Mouse (Mus musculus): ENCODE measurements around the gene P4ha2. TPM values are rescaled to one million over a fixed set of nuclear protein-coding genes. Genes with fewer than 3 reads are reported as not detected.

P4ha2 gene
- 10 to 100 TPM; 29.2 to 41.5 TPM for total RNA-seq (2021)
- long read RNA-seq, experiment 1, transcript P4ha2-202 (16 exons, 2,263 nt): major isoform, 34 of 74 reads
- long read RNA-seq, experiment 1, transcript P4ha2-201 (16 exons, 2,230 nt): minor isoform, 26 of 74 reads
- long read RNA-seq, experiment 1, partial matches to known transcripts: 6 of 74 reads
- long read RNA-seq, experiment 1, other reads (novel, unspliced or antisense): 7 of 74 reads
- long read RNA-seq, experiment 2, transcript P4ha2-201 (16 exons, 2,230 nt): major isoform, 11 of 25 reads
- long read RNA-seq, experiment 2, transcript P4ha2-202 (16 exons, 2,263 nt): major isoform, 11 of 25 reads
- long read RNA-seq, experiment 2, partial matches to known transcripts: 3 of 25 reads
- long read RNA-seq, experiment 2, other reads (novel, unspliced or antisense): 0 of 25 reads

DNA sequence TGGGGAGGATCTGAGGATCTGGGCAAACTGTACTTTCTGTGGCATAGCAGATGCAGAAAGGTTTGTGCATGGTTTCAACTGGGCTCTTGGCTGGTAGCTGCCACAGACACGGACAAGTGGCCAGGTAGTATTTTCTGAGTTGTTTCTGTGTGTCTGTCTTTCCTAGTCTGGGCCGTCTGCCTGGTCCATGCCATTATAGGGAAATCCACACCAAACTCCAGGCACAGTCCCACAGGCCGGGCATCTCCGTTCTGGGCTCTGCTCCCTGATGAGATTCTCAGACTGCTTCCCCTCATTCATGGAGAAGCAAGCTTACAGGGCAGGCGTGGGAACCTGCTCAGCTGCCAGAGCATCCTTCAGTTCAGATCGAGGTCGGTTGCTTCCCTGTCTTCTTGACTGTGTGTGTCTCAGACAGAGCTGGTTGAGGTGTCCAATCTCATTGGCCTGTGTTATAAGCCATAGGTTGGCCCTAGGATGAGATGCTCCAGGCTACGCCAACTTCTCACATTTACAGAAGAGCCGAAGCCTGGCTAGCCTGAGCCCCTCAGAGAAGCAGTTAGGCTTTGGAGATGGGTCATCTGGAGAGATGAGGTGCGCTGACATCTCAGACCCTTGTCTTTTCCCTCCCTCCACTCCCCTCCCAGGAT, at the start of gene P4ha2:
TSS of gene P4ha2 (plus strand) at position 51 of the 647 bp plus-strand sequence.
- DNase-seq: no peak

DNA sequence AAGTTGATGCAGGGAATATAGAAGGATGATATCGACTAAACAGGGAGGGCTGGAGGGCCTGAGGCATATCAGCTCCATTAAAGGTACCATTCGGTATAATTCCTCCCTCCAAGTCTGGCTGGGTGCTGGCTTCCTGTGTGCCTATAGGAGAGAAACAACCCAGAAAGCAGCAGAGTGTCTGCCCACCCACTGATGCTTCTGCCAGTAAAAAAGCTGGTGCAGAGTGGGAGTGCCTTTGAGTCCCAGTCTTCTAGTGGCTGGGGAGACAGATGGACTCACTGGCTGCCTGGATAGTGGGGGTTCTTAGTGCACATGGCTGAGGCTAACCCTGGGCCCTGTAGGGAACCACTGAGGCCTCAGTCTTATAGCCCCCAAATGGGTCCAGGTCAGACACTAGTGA, 49.7 kb upstream of the P4ha2 start:
- DNase-seq: no peak

DNA sequence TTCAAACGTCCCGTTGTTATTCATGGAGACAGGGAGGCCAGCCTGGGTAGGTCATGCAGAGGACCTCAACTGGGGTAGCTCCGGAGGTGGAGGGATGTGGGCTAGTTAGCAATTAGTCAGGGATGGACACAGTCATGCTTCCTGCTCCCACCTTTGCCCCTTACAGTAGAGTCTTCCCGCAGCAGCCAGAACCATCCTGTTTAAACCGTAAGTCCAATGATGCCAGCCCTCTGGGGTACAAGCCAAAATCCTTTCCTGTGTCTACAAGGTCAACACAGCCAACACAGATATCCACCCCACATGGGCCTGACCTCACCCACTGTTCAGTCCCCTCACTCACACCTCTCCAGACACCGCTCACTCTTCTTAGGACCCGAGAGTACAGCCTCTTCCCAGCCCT, 48.7 kb upstream of the P4ha2 start:
- no peak for DNase-seq

DNA sequence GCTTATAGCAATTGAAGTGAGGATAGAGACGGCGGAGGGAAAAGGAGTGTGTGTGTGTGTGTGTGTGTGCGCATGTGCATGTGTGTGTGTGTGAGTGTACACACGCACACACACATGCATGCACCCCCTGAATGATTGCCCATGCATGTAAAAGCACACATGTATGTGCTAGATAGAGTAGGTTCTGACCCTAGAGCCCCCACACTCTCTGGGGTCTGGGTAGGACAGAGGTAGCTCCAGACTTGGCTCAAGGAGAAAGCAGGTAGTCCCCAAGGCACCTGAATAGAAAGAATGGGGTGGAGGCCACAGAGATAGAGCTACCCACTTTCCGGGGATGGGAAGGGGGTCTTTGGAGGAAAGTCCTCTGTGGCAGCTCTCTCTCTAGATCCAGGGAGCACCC, 47.8 kb upstream of the P4ha2 start:
- no peak for DNase-seq

DNA sequence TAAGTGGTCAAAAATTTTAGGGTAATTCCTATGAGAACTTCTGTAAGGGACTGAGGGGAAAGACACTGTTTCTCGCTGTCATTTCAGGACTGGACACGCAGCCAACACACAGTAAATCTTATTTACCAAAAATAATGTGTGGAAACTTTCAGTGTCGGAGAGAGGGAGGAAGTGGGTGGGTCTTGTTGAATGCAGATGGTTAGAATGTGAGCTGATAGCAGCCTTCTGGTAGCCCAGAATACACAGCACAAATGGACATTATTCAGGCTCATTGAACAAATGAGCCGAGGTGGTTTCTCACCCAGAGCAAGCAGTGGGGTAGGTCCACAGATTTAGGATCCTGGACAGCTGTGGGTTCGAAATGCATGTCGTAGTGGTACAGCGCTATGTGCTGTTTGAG, 46.8 kb upstream of the P4ha2 start:
- no peak for DNase-seq

DNA sequence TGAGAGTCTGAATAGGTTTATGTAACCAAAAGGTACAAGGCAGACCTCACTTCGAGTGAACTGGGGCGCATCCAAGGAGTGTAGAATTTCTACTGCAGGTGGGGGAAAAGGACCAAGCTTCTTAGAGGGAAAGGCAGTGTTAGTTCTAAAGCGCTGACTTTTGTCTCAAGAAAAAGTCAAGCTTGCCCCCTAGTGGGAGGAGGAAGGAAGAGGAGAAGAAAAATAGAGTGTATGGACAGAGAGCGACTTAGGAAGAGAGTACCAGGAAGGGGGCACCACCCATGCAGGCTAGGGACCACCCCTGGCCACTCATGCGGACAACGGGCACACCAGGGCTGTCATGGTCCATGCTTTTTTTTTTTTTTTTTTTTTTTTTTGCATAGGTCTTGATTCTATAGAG, 45.6 kb upstream of the P4ha2 start:
- peak in 1 of 2 experiments; percentile 58 for DNase-seq

DNA sequence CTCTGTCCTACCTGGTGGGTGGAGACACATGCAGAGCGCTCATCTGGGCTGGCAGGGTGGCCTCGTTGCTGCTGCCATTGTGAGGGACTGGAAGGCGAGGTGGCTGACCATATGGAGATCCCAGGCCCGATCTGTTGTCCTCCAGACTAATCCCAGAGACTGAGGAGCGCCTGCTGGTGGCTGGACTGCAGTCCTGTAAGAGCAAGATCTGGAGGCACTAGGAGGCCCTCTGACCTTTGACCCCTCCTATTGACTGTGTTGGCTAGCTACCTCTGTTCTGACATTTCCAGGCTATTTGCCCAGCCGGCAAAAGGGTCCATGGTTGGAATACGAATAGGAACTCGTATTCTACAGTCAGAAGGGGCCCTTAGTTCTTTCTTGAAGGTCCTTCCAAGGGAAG, 43.8 kb upstream of the P4ha2 start:
- peak in 1 of 2 experiments; percentile 43 for DNase-seq

DNA sequence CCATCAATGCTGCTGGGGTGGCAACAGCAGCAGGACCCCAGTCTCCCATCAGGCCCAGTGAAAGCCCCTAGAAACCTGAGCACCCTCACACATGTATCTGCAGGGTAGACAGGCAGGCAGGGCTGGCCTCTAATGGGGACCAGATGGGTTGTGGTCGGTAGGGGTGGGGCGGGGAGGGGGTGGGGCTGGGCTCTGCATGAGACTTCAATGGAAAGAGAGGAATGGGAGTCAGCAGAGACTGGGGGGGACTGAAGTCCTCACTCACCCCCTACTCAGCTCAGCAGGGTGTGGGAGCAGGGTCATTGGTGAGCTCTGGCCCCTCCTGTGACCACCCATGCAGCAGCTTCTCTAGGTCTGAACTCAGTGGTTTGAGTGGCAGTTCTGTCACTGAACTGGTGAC, 42.5 kb upstream of the P4ha2 start:
- no peak for DNase-seq

DNA sequence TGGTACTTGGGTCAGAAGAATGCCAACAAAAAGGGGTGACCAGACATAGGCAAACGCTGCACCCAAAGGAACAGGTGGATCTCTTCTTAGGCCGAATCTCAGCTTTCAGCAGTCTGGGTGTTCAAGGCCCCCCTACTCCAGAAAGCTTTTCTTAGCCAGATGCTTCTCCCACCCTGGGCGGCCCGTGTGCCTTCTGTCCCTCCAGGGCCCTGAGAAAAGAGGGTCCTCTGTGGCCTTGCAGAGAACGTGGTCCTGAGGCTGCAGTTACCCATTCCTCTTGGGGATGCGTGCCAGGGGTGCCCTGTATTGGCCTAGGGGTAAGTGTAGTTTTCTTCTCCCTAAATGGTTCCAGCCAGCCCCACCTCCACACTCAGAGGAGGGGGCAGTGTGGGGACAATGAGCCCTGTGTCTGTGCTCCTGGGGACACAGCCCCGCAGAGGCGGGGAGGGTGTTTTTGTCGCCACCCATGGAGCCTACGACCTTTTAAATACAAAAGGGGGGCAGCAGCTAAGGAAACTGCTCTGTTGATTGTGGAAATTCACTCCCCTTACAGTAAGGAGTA, 41.8 kb upstream of the P4ha2 start:
- DNase-seq: no peak

DNA sequence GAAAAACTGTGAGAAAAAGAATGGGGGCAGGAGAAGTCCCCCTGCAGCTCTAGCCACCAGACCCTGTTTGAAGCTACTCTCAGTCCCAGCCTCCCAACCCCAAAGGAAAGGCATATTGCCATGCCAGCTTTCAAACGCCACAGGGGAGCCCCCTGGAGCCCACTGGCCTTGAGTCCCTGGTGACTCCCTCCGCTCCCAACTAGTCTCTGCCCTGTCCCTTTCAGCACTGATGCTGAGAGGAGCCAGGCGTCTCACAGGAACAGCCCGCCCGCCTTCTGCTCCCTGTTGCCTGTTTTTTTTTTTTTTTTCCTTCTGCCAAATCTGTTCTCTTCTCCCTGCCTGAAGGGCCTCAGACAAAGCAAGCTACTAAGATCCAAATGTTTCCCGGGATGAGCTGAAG, 41.3 kb upstream of the P4ha2 start:
- DNase-seq: no peak

DNA sequence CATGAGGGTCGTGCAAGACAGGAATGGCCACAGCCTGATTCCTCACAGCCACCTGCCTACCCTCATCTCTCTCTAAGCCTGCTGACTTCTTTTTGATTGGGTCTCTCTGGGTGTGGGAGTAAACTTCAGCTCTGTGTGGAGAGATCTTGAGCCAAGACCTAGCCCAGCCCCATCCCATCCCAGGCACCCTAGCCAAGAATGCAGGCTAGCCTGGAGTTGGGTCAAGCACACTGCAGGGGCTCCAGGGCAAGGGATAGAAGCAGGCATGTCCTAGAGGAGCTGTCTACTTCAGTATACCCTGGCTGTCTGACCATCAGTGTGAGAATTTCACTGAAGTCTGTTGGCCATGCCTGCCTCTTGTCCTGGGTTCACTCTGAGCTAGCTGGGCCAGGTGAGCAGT, 40.4 kb upstream of the P4ha2 start:
- no peak for DNase-seq

DNA sequence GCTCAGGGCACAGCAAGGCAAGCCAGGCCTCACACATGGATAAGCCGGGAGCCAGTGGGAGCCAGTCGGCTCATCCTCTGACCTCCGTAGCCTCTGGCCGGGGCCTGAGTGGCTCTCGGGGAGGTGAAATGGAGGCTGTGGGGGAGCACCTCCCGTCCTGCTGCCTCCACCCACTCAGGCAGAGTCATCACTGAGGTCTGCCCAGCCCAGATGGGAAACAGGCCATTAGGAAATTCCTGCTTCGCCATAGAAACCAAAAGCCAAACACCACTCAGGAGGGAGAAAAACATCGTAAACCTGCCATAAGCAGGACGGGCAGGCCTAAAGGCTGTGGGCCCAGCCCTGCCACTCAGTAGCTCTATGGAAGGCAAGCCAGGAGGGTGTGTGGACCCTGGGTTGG, 39.6 kb upstream of the P4ha2 start:
- peak in 1 of 2 experiments; percentile 47 for DNase-seq

DNA sequence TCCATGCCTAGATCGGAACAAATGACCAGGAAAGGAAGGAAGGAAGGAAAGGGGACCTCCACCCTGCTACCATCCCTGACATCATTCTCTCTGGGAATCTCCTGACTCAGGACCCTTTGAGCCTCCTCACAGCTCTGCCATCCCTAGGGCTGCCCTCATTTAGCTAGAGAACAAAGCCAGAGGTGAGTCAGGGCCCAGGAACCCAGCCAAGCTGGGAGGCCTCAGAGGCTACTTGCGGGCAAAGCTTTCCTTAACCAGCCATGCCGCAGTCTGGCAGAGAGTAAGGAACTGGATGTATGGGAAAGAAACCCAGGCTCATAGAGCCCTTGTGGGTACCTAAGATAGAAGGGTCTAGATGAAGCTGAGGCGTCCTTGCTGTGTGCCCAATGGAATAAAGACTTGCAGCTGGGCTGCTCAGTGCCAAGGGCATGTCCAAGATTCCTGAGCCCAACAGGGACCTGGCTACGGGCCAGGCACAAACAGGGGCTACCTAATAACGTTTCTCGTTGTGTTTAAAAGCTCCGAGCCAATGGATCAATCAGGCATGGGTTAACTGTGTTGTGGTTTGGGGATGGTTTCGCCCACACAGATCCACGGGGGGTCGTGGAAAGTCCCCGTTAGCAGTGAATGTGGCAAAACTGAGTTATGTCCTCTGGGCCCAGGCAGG, 37.7 kb upstream of the P4ha2 start:
- peak; percentile 91 to 94 for DNase-seq

DNA sequence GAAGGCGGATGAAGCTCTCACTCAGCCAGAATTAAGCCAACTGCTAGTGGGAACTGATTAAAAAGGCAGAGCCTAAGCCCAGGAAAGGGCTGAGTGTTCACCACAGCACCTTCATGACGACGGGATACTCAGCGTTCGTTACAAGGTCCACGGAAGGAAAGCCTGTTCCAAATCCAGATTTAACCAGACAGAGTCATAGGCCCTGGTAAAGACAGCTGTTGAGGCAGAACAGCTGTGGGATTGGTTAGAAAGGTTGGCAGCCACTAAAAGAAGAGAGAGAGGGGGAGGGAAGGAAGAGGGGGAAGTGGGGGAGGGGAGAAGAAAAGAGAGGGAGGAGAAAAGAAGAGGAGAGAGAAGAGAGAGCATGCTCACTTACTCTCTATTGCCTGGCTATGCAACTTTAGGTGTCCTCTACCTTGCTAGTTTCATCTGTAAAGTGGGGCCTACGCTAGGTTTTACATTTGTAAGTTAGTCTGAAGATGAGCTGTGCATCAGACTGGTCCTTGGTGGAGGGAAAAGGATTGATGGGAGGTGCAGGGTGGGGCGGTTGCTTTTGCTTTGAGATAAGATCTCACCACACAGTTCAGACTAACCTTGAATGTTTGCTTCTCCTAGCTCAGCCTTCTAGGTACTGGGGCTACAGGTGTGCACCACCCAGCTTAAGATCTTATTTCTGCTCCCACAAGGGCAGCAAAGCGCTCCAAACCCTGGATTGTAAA, 37.0 kb upstream of the P4ha2 start:
- DNase-seq: no peak

DNA sequence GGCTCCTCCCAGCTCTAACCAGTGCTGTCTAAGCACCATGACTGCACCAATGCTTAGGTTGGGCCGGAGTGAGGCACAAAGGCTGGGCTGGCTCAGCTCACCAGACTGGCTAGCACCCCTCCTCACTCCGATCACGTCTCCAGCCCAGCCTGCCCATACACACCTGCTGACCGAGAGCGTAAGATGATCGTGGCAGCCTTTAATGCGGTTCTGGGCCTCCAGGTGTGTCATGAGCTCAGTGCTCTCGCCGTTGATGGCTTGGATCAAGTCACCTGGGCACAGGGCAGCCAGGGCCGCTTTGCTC, 36.5 kb upstream of the P4ha2 start:
- DNase-seq: no peak

DNA sequence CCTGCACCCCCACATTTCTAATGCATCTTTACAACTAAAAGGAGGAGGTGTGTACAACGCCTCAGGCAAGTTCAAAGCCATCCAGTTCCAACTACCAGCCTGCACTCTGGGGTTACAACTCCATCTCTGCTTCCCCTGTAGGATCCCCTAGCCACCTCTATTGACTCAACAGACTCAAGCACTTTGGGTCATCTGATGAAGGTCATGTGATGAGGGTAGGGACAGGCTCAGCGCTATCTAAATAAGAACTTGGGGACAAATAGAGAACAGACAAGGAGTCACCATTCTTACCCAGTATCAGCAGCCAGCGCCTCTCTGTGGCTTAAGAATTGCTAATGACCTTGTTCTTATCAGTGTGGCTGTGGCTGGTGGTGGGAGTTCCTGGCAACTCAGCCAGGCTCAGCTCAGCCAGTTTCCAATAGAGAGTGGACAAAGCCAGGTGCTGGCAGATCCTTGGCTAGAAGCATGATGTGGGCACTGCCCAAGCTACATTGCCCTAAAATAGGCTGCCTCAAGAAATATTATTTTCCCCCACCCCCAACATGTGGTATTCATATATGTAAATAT, 35.4 kb upstream of the P4ha2 start:
- DNase-seq: no peak

DNA sequence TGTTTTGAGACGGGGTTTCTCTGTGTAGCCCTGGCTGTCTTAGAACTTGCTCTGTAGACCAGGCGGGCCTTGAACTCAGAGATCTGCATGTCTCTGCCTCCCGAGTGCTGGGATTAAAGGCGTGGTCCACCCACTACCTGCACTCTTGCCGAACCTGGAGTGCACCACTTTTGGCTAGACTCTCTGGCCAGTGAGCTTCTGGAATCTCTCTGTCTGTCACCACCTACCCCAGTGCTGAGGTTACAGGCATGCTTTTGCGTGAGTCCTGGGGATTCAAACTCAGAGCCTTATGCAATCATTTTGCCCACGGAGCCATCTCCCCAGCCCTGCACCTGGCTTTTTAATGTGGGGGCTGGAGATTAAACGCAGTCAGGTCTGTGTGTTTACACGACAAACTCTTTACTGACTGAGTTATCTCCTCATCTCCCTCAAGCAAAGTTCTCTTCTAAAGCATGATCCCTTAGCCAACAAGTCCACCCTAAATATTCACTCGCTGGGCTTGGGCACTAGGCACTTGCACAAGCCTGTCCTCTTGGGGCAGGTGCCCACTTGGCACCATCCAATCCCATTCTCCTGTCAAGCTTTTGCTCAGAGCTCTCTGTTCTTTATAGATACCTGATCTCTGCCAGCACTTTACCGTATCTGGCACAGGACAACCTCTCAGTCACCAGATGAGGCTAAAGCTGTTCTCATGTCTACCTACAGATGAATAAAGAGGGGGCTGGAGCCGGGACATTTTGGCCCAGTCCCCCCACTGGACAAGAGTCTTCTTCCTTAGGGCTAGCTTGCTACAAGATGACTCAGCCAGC, 34.6 kb upstream of the P4ha2 start:
- DNase-seq: no peak

DNA sequence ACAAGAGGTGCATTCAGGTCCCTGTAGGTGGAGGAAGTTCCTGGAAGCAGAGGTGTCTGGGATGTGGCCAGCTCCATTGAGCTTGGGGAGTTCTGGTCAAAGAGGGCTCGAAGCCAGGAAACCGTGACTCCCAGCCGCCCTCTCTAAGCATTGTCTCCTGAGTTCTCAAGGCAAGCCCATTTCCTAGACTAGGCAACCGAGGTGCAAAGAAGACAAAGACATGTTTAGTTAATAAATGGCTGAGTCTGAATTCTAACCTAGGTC, 34.0 kb upstream of the P4ha2 start:
- DNase-seq: no peak

DNA sequence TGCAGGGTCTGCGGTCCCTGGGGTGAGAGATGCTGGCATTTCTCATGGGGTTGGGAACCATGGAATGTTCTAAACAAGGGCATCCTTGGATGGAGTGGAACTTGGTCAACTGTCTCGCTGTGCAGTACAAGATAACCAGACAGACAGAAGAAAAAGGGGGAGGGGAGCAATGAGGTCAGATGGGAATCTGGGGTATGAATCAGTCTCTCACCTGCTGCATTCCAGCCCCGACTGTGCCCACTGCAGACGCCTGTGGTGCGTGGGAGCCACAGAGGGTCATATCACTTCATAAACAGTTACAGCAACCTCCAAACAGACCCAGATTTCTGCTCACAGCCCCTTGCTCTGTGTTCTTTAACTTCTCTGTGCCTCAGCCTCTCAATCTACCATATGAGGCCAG, 33.5 kb upstream of the P4ha2 start:
- no peak for DNase-seq

DNA sequence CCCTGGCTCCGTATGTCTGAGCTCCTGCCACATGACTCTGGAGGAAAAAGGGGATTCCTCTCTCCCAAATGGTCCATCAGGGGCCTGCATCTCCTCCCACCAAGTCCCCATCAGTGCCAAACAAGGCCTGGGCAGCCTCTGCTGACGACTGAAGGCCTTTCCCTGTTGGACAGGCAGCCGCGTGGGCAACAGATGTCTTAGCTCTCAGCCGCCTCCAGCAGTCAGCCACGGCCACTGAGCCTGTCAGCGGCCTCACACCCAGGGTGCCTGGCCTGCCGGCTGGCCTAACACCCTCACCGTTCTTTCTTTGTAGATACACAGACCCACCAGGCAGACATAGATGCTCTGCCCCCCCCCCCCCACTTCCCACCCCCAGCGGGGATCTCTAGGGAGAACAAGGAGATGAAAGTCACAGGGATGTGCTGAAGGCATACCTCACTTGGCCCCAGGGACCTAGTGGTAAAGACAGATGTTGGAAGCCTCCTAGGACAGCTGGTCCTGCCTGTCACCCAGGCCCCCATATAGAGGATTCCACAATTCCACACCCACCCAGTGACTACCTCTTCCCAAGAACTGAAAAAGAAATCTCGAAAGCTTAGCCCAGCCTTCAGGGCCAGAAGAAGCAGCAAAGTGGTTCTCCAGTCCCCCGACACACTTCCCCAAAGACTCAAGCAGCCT, 32.4 kb upstream of the P4ha2 start:
- DNase-seq: no peak

DNA sequence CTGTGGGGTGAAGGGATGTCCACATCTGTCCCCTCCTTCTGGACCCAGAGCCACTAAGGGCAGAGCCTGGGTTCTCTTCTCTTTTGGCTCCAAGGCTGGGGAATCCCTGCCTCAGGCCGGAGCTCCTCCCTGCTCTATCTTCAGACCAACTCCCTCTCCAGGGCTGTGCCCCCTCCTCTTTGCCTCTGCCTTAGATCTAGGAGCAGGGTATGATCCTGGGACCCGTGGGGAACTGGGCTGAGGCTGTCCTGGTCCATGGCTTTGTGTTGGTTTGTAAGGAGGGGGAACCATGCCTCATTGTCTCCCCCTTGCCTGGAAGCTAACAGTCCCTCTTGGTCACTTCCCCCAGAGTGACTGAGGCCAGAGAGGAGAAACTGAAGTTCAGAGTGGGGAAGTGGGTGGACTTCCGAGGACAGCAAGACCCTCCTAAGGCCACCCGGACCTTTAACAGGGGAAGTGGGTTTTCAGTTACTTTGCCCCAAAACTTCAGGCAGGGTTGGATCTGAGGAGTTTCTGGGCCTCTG, 31.8 kb upstream of the P4ha2 start:
- DNase-seq: no peak
